In the genomic region with DNA sequence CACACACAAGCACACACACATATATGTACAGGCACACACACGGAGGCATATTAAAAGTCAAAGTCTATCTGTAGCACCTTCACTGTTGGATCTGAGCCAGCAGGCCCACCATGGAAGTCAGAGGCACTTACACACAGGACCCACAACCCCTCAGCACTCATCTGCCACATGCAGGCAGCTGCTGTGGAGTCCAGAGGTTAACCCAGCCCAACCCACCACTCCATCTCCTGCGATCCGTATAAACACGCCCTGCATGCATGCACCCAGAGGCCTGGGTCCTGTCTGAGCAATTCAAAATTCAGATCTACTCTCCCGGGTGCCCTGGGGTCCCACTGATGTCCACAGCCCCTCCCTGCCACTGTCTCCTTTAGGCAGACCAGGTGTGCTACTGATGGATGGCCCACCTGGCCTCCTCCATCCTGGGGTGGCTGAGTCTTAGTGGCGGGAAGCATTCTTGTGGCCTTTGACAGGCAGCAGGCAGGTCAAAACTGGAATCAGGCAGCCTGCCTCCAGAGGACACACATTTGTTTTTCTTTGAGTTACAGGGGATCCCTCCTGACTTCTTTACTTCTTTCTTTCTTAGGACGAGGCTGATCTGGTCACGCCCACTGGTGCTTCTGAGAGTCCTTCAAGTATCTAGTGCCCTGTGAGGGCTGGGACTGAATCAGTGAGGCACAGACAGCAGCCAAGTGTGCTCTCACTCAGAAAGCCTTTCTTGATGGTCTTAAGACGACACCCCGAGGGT, we compare ENCODE assay signal across 15 mouse cellular contexts.
DNase-seq lines count a peak whose midpoint lies in the region; ATAC-seq and TF ChIP-seq lines count a peak whose summit lies in the region.
"Had no signal": no experiment of that assay in that cellular context is flagged by ENCODE, and none has a peak within 500 bp of the region (broad histone marks: within the 10 kb centered on the region; RNA-seq: fewer than 3 reads in every experiment).

No protein-coding gene starts in this region.

- no peak overlapping the region for H3K4me3 ChIP-seq in forebrain, embryonic 11.5 days (ENCODE audit: low read depth, low read length)
- no peak overlapping the region for H3K4me3 ChIP-seq in forebrain, embryonic 16.5 days (replicated peaks; ENCODE audit: low read length)
- no peak overlapping the region for H3K4me3 ChIP-seq in midbrain, embryonic 11.5 days (ENCODE audit: low read depth, low read length)
- H3K4me3 ChIP-seq in midbrain, embryonic 15.5 days = no peak overlapping the region
- no peak overlapping the region for H3K4me3 ChIP-seq in embryonic facial prominence, embryonic 13.5 days
- H3K4me3 ChIP-seq in stomach, embryonic 16.5 days (replicated peaks; ENCODE audit: low read length) = no peak overlapping the region
- H3K4me3 ChIP-seq in liver, postnatal 0 days (ENCODE audit: low read depth, low read length) = no peak overlapping the region

- H3K4me2 ChIP-seq in forebrain, embryonic 11.5 days (ENCODE audit: low read depth, low read length, severe bottlenecking) = no peak overlapping the region
- no peak overlapping the region for H3K4me2 ChIP-seq in forebrain, embryonic 16.5 days (ENCODE audit: low read length)
- H3K4me2 ChIP-seq in midbrain, embryonic 11.5 days = no peak overlapping the region
- no peak overlapping the region for H3K4me2 ChIP-seq in midbrain, embryonic 15.5 days
- H3K4me2 ChIP-seq in embryonic facial prominence, embryonic 13.5 days = no peak overlapping the region
- no peak overlapping the region for H3K4me2 ChIP-seq in stomach, embryonic 16.5 days (ENCODE audit: low read depth, low read length)
- no peak overlapping the region for H3K4me2 ChIP-seq in liver, postnatal 0 days (ENCODE audit: low read depth, low read length)

- H3K27me3 ChIP-seq in forebrain, embryonic 11.5 days (ENCODE audit: control insufficient read depth, insufficient read depth, low read length) = no peaks in the 10 kb centered on the region
- H3K27me3 ChIP-seq in forebrain, embryonic 16.5 days (replicated peaks; ENCODE audit: control insufficient read depth, insufficient read depth, low read length) = no peaks in the 10 kb centered on the region
- no peaks in the 10 kb centered on the region for H3K27me3 ChIP-seq in midbrain, embryonic 11.5 days (ENCODE audit: control insufficient read depth, insufficient read depth, low read length)
- no peaks in the 10 kb centered on the region for H3K27me3 ChIP-seq in midbrain, embryonic 15.5 days (replicated peaks)
- H3K27me3 ChIP-seq in embryonic facial prominence, embryonic 13.5 days = no peaks in the 10 kb centered on the region
- H3K27me3 ChIP-seq in stomach, embryonic 16.5 days (ENCODE audit: control insufficient read depth, insufficient read depth, low read length) = no peaks in the 10 kb centered on the region
- H3K27me3 ChIP-seq in liver, postnatal 0 days (ENCODE audit: insufficient read depth, low read length) = no peaks in the 10 kb centered on the region

- TF ChIP-seq CTCF in liver, postnatal 0 days (IDR thresholded peaks at IDR 0.05; ENCODE audit: low read depth) = no peak

- no peak overlapping the region for H3K27ac ChIP-seq in forebrain, embryonic 11.5 days (ENCODE audit: low read depth, low read length)
- no peak overlapping the region for H3K27ac ChIP-seq in forebrain, embryonic 16.5 days (ENCODE audit: low read length)
- no peak overlapping the region for H3K27ac ChIP-seq in midbrain, embryonic 11.5 days (ENCODE audit: low read depth, low read length)
- H3K27ac ChIP-seq in midbrain, embryonic 15.5 days = no peak overlapping the region
- peak overlapping the region; percentile 49; the same call in 1 of the 2 replicates for H3K27ac ChIP-seq in embryonic facial prominence, embryonic 13.5 days
- H3K27ac ChIP-seq in stomach, embryonic 16.5 days (ENCODE audit: low read length) = peak overlapping the region; percentile 10; the same call in 1 of the 2 replicates
- no peak overlapping the region for H3K27ac ChIP-seq in liver, postnatal 0 days (ENCODE audit: low read depth)

- H3K9ac ChIP-seq in forebrain, embryonic 11.5 days (ENCODE audit: low read length) = no peak overlapping the region
- no peak overlapping the region for H3K9ac ChIP-seq in forebrain, embryonic 16.5 days (replicated peaks; ENCODE audit: low read depth, low read length)
- H3K9ac ChIP-seq in midbrain, embryonic 11.5 days (ENCODE audit: low read length) = no peak overlapping the region
- H3K9ac ChIP-seq in midbrain, embryonic 15.5 days = no peak overlapping the region
- H3K9ac ChIP-seq in embryonic facial prominence, embryonic 13.5 days = no peak overlapping the region
- peak overlapping the region; percentile 26; the same call in 1 of the 2 replicates for H3K9ac ChIP-seq in stomach, embryonic 16.5 days (ENCODE audit: low read length)
- no peak overlapping the region for H3K9ac ChIP-seq in liver, postnatal 0 days (replicated peaks)

- 57% methylated on average over 10 of the region's 10 CpGs for WGBS in forebrain, embryonic 11.5 days
- WGBS in forebrain, embryonic 16.5 days = 53% methylated on average over 10 of the region's 10 CpGs
- 56% methylated on average over 10 of the region's 10 CpGs for WGBS in midbrain, embryonic 11.5 days
- 51% methylated on average over 10 of the region's 10 CpGs for WGBS in midbrain, embryonic 15.5 days
- WGBS in embryonic facial prominence, embryonic 13.5 days = 53% methylated on average over 10 of the region's 10 CpGs
- WGBS in stomach, embryonic 16.5 days = 47% methylated on average over 10 of the region's 10 CpGs
- 59% methylated on average over 10 of the region's 10 CpGs for WGBS in liver, postnatal 0 days (ENCODE audit: insufficient replicate concordance)

- peaks cover 2% of the 10 kb centered on the region; the same call in 1 of the 2 replicates for H3K4me1 ChIP-seq in forebrain, embryonic 11.5 days (replicated peaks; ENCODE audit: control insufficient read depth, insufficient read depth, low read length)
- peaks cover 4% of the 10 kb centered on the region; the same call in 1 of the 2 replicates for H3K4me1 ChIP-seq in forebrain, embryonic 16.5 days (replicated peaks; ENCODE audit: control insufficient read depth, insufficient read depth, low read length)
- H3K4me1 ChIP-seq in midbrain, embryonic 11.5 days (ENCODE audit: control insufficient read depth, insufficient read depth, low read length) = peaks cover 9% of the 10 kb centered on the region
- peaks cover 10% of the 10 kb centered on the region for H3K4me1 ChIP-seq in midbrain, embryonic 15.5 days
- H3K4me1 ChIP-seq in embryonic facial prominence, embryonic 13.5 days = peaks cover 19% of the 10 kb centered on the region
- peaks cover 23% of the 10 kb centered on the region for H3K4me1 ChIP-seq in stomach, embryonic 16.5 days (ENCODE audit: control insufficient read depth, insufficient read depth, low read length)
- H3K4me1 ChIP-seq in liver, postnatal 0 days (ENCODE audit: insufficient read depth) = no peaks in the 10 kb centered on the region

- ATAC-seq in forebrain, embryonic 11.5 days (replicated peaks; ENCODE audit: low FRiP score) = no peak
- no peak for ATAC-seq in forebrain, embryonic 16.5 days
- no peak for ATAC-seq in midbrain, embryonic 11.5 days (ENCODE audit: low FRiP score)
- no peak for ATAC-seq in midbrain, embryonic 15.5 days (replicated peaks)
- ATAC-seq in embryonic facial prominence, embryonic 13.5 days (ENCODE audit: insufficient number of reproducible peaks, insufficient read depth, low FRiP score, low TSS enrichment, low read depth) = no peak
- ATAC-seq in stomach, embryonic 16.5 days (ENCODE audit: insufficient read depth, low FRiP score) = 0 out of 2 replicates have a peak, but pooled peaks have one; percentile 26
- ATAC-seq in liver, postnatal 0 days = no peak
- ATAC-seq: inflammation-experienced regulatory T-cells, adult 6 months had no signal

- TF ChIP-seq EP300 in liver, postnatal 0 days (IDR thresholded peaks at IDR 0.05; ENCODE audit: low read depth) = no peak

- H3K36me3 ChIP-seq in forebrain, embryonic 11.5 days (ENCODE audit: control insufficient read depth, insufficient read depth, low read length) = no peaks in the 10 kb centered on the region
- no peaks in the 10 kb centered on the region for H3K36me3 ChIP-seq in forebrain, embryonic 16.5 days (ENCODE audit: control insufficient read depth, insufficient read depth)
- H3K36me3 ChIP-seq in midbrain, embryonic 11.5 days (ENCODE audit: control insufficient read depth, insufficient read depth, low read length) = no peaks in the 10 kb centered on the region
- H3K36me3 ChIP-seq in midbrain, embryonic 15.5 days (replicated peaks) = no peaks in the 10 kb centered on the region
- H3K36me3 ChIP-seq in embryonic facial prominence, embryonic 13.5 days = no peaks in the 10 kb centered on the region
- H3K36me3 ChIP-seq in stomach, embryonic 16.5 days (ENCODE audit: control insufficient read depth, insufficient read depth, low read length) = no peaks in the 10 kb centered on the region
- H3K36me3 ChIP-seq in liver, postnatal 0 days (replicated peaks; ENCODE audit: insufficient read depth, low read length) = no peaks in the 10 kb centered on the region

- peak; percentile 48 for DNase-seq in forebrain, embryonic 11.5 days (ENCODE audit: low spot score)
- DNase-seq in midbrain, embryonic 11.5 days (ENCODE audit: low spot score, missing footprints) = peak; percentile 83
- DNase-seq in liver, postnatal 0 days = no peak
- DNase-seq in urinary bladder, adult 18-20 months (ENCODE audit: low spot score in 2 of 2) = no peak
- DNase-seq: adrenal gland, postnatal 25 days; cerebellum, postnatal 14 days; heart, postnatal 14 days; layer of hippocampus, postnatal 36 days; lung, adult 2 months; right cerebral cortex, postnatal 25 days had no signal

- H3K9me3 ChIP-seq in forebrain, embryonic 11.5 days (ENCODE audit: control insufficient read depth, low read length) = no peaks in the 10 kb centered on the region
- peaks cover 3% of the 10 kb centered on the region for H3K9me3 ChIP-seq in forebrain, embryonic 16.5 days (ENCODE audit: control insufficient read depth, low read length)
- no peaks in the 10 kb centered on the region for H3K9me3 ChIP-seq in midbrain, embryonic 11.5 days (ENCODE audit: control insufficient read depth, low read length)
- no peaks in the 10 kb centered on the region for H3K9me3 ChIP-seq in midbrain, embryonic 15.5 days
- no peaks in the 10 kb centered on the region for H3K9me3 ChIP-seq in embryonic facial prominence, embryonic 13.5 days
- no peaks in the 10 kb centered on the region for H3K9me3 ChIP-seq in stomach, embryonic 16.5 days (replicated peaks; ENCODE audit: control insufficient read depth, low read length)
- no peaks in the 10 kb centered on the region for H3K9me3 ChIP-seq in liver, postnatal 0 days (ENCODE audit: low read length)

Comparison
In these comparisons a context has a peak if more than half of its experiments do, and no peak if none do; other contexts are left out.
1. DNase-seq: peak in forebrain, embryonic 11.5 days (single experiment) and midbrain, embryonic 11.5 days (single experiment); none in liver, postnatal 0 days (single experiment) and urinary bladder, adult 18-20 months (0 of 2).
2. H3K27ac ChIP-seq: peak in embryonic facial prominence, embryonic 13.5 days (single experiment) and stomach, embryonic 16.5 days (single experiment); none in forebrain, embryonic 11.5 days (single experiment), forebrain, embryonic 16.5 days (single experiment), midbrain, embryonic 11.5 days (single experiment), midbrain, embryonic 15.5 days (single experiment) and liver, postnatal 0 days (single experiment).